Mouse (Mus musculus): ENCODE results near the gene 4930550C14Rik. TPM values are rescaled to one million over a fixed set of nuclear protein-coding genes. Genes with fewer than 3 reads are reported as not detected.

The 4930550C14Rik gene
- polyA plus RNA-seq (2012; ENCODE audit: low replicate concordance) = 0.15 TPM in 1 of 2 replicates, not detected in the other

DNA sequence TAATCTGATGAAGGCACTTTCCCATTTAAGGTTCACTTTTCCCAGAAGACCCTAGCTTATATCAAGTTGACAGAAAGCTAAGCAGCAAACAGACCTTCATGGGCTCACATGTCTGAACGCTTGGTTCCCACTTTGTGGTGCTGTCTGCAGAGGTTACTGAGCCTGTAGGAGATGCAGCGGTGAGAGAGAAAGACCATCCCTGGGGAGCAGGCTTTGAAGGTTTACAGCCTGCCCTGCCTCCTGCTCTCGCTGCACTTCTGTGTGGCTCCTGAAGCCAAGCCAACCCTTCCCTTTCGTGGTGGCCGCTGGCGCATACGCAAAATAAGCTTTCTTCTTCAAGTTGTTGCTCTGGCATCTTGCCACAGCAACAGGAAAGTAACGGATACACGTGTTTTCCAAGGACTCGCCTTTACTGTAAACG is at the start of gene 4930550C14Rik:
4930550C14Rik (plus strand) TSS at position 35 of the 421 bp plus-strand sequence.

DNA sequence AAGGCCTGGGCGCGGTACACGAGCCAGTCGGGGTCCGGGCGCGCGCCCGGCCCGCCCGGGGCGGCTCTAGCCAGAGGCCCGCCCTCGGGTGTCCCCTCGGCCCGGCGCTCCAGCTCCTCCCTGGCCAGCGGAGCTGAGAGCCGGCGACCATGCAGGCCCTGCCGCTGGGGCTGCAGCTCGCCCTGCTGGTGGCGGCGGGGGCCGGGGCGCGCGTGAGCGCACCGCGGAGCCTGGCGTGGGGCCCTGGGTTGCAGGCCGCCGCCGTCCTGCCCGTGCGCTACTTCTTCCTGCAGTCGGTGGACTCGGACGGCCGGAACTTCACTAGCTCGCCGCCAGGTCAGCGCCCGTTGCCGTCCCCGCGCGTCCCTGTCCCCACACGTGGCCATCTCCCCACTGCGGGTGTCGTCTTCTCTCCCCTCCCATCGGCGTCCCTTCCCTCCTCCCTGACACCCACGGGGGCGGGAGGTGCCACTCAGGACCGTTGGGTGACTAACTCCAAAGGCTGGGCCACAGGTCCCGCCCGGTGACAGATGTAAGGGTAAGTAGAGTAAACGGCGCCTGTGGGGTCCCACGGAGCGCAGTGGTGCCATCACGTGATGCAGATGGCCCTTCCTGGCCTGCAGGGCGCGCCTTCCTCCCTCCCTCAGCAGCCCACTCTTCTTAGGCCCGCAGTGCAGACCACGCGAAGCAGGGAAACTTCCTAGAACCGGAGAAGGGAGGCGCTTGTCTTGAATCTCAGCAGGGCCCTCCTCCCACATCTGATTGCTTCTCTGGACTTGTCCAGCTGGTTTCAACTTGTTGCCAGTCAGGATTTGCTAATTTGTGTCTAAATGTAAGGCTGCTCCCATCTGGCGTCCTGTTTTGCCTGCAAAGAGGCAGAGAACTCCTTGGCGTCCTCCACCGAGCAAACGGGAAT is 17.9 kb upstream of the 4930550C14Rik start, which contains the start of gene Kdelc2:
Kdelc2 (plus strand) TSS at position 75 of the 916 bp plus-strand sequence.

Other genes with a start within 250 kb of the 4930550C14Rik start
- 7.0 and 7.4 TPM in 2 replicates for gene Ddx10, start 154.3 kb upstream of the 4930550C14Rik start, polyA plus RNA-seq (2012; ENCODE audit: low replicate concordance)
- gene Exph5, start 100.7 kb upstream of the 4930550C14Rik start, polyA plus RNA-seq (2012; ENCODE audit: low replicate concordance) = not detected in 2 replicates
- gene Kdelc2, start 18.3 kb upstream of the 4930550C14Rik start, polyA plus RNA-seq (2012; ENCODE audit: low replicate concordance) = 0.73 and 0.83 TPM in 2 replicates
- 0.68 and 2.6 TPM in 2 replicates for gene Atm, start 134.4 kb downstream of the 4930550C14Rik start, polyA plus RNA-seq (2012; ENCODE audit: low replicate concordance)
- 0.96 and 1.1 TPM in 2 replicates for gene Npat, start 134.7 kb downstream of the 4930550C14Rik start, polyA plus RNA-seq (2012; ENCODE audit: low replicate concordance)
- gene Acat1, start 208.1 kb downstream of the 4930550C14Rik start, polyA plus RNA-seq (2012; ENCODE audit: low replicate concordance) = 1.4 and 71.7 TPM in 2 replicates